Mouse (Mus musculus) brain, embryonic 18.5 days (tissue): Measurements from ENCODE around the gene Usp26.

Experiments used
- DNase-seq: peaks from one replicate; pipeline ENCODE4 v3.0.0-alpha.2; 2012; ENCODE audit warnings: low read depth, low spot score

Gene Usp26

DNA sequence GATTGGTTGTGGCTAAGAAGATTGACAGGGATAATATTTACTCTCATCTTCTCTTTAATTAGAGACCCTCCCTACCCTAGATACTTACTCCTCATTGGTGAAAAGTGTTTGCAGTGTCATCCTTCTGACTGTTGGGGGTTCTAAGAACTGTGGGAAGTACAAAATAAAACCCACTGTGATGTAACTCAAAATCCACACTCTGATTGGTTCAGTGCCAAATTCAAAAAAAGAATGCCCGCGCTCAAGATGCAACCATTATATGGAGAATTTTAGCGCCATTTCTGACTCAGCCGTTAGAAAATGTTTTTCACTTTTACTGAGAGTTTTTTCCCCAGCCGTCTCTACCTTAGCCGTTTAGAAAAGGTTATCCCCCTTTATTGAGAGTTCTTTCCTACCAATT lies at the start of gene Usp26:
Gene Usp26, minus strand, starts transcription at position 101 of the 400 bp plus-strand sequence.
- no peak for DNase-seq

- no peak for DNase-seq
These were observed 13.6 kb upstream of the Usp26 start for GRCm38 (mm10) chrX:51814466-51815247.

DNA sequence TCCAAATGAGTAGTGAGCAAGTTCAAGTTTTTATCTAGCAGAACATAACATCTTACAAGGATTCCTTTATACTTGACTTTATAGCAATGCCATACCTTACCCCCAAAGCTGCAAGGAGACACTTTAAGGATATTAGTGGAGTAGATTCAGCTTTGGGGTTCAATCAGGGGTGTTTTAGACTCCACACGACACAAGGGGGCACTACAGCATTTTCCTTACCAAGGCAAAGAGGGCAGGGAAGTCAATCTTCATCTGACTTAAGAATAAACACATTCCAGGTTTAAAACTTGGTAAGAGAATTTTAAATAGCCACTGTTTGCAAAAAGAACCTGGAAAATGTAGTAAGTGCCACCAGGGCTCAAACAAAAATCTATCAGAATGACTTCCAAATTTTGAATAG lies 33.6 kb downstream of the Usp26 start:
- no peak for DNase-seq

GRCm38 (mm10) chrX:51736450-51736849 lies 64.6 kb downstream of the Usp26 start:
- DNase-seq: no peak

- no peak for DNase-seq
These were observed 86.8 kb downstream of the Usp26 start for GRCm38 (mm10) chrX:51714086-51714745.

GRCm38 (mm10) chrX:51712996-51713395 lies 88.0 kb downstream of the Usp26 start:
- DNase-seq: no peak
